Mouse (Mus musculus) cerebellum, adult 9-11 months (tissue): Measurements from ENCODE around the gene Cyp2d22.
A peak's percentile ranks its signal among the peaks of the same experiment; 100 is the strongest.
"Not testable (repeated sequence)": the region's sequence is repeated elsewhere in the genome, so short reads cannot be mapped to it uniquely, and the experiment has no call there.

Experiments used
- DNase-seq: peaks from one replicate; pipeline ENCODE4 v3.0.0; 2022

Cyp2d22 gene

DNA sequence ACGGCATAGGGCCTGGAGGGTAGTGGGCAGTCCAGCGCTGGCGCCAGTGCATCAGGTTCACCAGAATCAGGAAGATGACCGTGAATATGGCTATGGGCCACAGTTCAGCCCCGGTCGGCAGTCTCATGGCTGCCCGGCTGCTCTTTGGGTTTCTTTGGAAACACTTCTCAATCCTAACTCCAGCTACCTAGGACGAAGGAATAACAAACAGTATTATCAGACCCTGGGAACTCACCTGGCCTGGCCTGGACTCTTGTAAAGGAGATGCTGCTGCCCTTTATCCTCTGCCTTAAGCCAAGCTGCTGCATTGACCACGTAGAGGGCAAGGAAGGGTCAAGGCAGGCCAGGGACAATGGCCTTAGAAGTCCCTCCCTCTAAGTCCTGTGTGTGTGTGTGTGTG lies 4.2 kb downstream of the Cyp2d22 start:
- DNase-seq, result no peak

DNA sequence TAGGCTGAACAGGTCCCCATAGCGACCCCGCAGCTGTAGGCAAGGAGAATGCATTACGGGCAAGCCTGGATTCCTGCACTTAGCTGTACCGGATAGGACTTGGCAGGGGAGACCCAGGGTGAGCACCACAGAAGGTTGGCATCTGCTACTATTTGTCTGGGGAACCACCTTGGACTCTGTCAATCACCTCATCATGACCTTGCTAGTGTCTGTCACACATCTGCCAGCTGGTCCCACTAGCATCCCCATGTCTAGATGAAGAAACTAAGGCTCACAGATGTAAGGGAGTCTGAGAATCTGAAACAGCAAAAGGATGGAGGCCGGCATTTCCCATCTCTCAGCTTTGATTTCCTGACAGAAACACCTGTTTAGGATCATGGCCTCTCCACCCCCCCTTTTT lies 5.6 kb downstream of the Cyp2d22 start:
- no peak for DNase-seq

DNA sequence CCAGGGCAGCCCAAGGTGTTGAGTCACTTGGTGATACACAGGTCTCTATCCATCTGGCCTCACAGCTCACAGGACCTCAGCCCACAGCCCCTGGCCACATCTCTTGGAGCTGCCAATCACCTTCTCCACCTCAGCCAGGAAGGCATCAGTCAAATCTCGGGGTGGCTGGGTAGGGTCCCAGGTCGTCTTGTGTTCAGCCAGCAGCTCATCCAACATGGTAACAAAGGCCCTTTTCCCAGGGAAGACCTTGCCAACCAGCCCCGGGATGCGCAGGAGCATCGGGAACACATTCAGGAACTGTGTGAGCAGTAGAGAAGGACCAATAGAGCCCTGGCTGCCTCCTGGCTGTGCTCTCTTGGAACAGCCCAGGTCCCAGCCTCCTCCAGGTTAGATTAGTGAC lies 7.1 kb downstream of the Cyp2d22 start:
- DNase-seq, result no peak

DNA sequence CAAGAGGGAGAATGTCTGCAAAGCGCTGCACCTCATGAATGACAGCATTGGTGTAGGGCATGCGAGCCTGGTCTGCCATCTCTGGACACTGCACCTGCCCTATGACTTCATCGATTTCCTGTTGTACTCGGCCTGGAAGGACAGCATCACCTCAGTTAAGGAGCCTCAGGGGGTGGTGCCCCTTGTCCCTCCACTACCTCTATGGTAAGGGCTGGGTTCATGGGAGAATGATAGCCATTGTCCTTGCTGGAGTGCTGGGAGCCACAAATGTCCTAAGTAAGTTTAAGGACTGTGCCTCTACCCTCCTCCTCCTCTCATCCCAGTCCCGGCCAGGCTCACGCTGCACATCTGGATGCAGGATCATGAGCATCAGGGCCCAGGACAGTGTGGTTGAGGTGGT lies 7.6 kb downstream of the Cyp2d22 start:
- no peak for DNase-seq

GRCm38 (mm10) chr15:82368851-82369250 lies 11.2 kb downstream of the Cyp2d22 start:
- no peak for DNase-seq

DNA sequence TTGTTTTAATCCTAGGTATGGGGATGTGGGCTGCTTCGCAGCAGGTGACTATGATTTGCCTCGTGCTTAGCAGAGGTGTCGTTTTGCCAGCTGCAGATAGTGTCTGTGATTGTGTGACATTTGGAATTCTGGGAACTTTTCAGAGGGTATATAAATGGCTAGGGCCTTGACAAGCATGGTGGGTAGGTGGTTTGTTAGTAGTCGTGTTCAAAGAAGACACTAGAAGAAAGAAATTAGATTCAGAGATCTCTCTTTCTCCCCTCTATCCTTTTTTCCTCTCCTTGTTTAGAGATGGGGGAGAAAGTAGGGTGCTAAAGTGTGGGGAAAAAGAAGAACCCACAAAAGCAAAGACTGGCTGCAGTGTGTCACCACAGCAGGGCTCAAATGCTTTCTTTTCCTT lies 11.9 kb downstream of the Cyp2d22 start:
- no peak for DNase-seq

- DNase-seq, result not testable (repeated sequence)
These were observed 15.5 kb downstream of the Cyp2d22 start for GRCm38 (mm10) chr15:82364561-82364960.

DNA sequence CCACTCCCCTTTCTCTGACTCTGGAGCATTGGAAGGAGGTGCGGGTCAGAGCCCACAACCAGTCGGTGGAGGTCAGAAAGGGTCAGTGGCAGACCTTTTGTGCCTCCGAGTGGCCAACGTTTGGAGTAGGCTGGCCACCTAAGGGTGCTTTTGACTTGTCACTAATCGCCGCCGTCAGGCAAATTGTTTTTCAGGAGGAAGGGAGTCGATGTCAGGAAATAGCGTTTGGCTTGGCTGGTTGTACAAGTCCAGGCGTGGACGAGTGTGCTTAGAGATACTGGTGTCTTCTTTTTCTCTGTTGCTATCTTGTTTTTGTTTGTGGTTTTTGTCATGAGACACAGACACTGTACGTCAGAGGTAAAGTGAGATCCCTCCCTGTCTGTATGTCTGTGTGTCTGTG lies 16.3 kb downstream of the Cyp2d22 start:
- not testable (repeated sequence) for DNase-seq

DNA sequence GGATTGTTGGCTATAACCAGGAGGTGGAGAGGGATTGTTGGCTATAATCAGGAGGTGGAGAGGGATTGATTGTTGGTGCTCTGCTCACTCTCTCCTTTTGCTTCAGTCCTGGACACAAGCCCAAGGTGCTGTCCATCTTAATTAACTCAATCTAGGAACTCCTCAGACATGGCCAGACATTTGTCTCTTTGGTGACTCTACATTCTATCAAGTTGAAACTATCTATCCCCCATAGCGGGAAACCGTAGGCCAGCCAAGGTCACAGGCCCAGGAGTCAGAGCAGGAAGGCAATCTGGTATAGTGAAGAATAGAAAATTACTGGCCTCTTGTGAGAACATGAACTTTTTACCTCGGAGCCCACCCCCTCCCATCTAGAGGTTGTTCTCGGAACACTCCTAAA lies 17.8 kb downstream of the Cyp2d22 start:
- DNase-seq, result no peak

DNA sequence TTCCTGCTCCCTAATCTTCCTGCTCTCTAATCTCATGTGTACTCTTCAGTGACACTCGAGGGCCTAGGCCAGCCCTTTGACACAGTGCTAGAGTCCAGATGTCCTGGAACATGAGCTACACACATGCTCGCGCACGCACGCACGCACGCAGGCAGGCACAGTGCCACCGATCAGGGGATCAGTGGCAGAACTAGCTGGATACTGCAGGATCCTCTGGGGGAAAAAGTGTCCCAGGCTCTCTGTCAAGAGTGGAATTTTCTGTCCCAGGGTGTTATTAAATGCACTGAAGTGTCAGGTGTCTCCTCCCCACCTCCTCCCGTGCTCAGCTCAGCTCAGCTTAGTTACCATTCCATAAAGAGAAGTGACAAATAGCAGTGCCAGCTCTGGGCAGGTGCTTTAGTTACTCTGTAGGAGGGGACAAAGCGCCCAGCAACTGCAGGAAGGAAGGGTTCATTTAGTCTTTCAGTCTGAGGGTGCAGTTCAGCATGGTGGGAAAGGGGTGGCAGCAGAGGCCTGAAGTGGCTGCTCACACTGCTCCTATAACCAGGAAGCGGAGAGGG lies 18.5 kb downstream of the Cyp2d22 start:
- DNase-seq, result no peak

DNA sequence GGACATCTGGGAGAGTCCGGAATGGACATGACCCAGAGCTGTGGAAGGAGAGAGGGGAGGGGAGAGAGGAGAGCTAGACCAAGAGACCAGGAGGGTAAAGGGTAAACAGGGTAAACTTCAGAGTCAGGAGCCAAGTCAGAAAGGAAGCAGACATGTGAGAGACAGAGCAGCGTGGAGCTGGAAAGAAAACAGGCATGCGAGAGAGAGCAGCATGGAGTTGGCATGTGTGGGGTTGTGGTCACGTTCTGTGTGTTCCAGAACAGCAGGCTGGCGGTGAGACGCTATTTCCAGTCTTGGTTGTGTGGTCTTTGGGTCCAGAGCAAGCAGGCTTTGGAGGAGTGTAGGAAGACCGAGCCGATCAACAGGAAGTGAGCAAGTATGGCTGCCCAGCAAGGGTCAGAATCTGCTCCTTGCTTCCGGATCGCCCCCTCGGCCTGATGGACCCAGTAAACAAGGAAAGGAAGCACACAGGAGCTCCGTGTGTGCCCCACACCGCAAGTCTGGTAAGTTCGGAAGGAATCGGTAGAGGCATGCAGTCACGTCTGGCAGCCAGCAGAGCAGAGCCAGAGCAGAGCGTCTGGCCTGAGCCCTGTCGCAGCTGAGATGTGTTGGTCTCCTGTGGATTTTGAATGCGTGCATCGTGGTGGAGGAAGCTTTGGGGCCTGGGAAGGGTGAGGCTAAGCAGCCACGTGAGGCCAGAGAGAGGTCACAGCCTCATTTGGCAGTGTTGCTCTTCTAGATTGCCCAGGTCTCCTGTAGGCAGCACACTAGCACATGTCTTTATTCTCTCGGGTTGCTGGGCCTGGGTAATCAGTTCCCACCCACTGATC lies 21.4 kb downstream of the Cyp2d22 start:
- DNase-seq, result peak; percentile 2

DNA sequence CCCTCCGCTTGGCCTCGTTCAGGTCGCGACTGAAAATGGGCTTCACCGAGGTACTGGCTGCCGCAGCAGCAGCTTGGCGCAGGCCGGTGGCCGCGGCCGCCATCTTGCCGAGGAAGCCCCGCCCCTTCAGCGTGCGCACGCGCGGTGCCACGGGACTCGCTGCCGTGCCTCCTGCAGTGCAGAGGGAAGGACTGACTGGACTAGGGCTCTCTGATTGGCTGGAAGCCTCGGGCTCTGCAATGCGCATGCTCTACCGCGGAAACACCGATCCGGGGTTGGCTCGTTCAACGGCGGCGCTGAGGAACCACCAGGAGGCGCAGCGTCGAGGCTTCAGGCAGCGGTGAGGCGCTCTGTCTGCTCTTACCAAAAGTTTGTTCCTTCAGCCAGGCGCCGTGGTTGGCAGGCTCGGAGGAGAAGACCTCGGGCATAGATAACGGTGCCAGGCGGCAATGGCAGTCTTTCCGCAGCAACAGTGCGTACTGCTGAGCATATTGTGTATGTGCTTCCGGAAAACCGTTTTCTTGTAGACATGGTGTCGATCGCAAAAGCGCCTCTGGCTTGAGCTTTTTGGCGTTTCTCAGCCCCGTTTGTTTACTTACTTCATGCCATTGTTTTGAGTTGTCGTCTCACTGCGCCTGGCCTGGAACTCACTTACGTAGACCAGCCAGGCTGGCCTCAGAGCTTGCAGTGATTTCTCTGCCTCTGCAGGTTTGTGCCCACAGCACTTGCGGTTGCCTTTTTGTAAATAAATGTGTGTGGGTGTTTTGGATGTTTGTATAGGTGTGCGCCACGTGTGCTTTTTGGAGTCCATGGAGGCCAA lies 25.7 kb downstream of the Cyp2d22 start, which contains the start of gene Ndufa6:
Ndufa6 (minus strand) TSS at position 197 of the 820 bp plus-strand sequence.
- peak; percentile 98 for DNase-seq

GRCm38 (mm10) chr15:82353745-82354113 lies 26.3 kb downstream of the Cyp2d22 start:
- DNase-seq, result no peak

DNA sequence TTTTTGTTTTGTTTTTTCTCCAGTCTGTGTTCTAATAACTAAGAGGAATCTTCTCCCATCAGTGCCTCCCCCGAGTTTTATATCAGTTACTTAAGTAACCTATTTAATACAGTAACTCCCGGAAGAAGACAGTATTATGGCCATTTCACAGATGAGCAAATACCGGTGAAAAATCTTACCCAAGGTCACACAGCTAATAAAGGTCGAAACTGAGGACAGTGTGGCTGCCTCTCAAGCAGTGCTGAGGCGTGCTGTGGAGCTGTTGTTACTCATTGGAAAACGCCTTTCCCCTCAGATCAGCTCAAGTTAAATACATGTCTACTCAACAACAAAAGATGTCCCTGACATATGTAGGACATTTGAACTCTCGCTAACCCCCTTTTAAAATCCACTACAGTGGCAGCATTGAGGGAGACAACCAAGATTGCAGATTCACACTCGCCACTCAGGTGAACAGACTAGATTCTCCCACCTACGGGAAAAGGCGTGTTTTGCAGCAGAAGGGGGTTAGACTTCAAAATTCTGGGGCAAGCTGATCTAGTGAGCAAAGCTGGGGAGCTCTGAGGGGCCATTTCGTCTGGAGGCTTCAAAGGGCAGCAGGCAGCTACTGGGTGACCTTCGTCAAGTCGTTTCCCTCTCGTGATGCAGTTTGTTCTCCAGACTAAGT lies 26.8 kb downstream of the Cyp2d22 start:
- no peak for DNase-seq

- DNase-seq, result no peak
These were observed 28.6 kb downstream of the Cyp2d22 start for GRCm38 (mm10) chr15:82351480-82351879.

GRCm38 (mm10) chr15:82350349-82350748 lies 29.7 kb downstream of the Cyp2d22 start:
- no peak for DNase-seq

- DNase-seq, result no peak
These were observed 31.1 kb downstream of the Cyp2d22 start for GRCm38 (mm10) chr15:82348999-82349341.

DNA sequence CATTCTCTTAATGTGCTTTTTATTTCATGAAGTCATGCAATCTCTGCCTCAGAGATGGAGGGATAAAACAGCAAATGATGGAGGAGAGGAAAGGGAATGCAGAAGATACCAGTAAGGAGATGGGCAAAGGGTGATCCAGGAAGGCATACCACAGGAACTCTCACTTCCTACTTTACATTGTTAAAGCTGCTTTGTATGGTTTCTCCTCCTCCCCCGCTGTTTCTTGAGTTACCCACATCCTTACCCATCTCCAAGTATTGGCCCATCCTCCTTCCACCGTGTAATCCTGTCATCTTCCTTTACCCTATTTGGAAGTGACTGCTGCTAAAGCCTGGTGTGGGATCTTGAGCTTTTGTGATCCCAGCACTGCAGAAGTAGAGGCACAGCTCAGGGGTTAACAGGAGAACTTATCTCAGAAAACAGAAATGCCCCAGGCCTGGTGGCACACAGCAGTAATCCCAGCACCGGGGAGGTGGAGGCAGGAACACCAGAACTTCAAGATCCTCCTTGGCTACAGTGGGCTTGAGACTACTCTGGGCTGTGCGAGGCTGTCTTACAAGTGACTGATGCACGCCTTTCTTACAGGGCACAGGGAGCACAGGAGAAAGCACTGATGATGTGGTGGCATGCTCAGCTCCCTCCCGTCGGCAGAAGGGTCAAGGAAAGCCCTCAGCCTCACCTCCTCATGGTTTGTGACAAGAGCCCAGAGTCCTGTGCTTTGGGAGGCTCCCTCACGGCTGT lies 31.6 kb downstream of the Cyp2d22 start:
- no peak for DNase-seq

DNA sequence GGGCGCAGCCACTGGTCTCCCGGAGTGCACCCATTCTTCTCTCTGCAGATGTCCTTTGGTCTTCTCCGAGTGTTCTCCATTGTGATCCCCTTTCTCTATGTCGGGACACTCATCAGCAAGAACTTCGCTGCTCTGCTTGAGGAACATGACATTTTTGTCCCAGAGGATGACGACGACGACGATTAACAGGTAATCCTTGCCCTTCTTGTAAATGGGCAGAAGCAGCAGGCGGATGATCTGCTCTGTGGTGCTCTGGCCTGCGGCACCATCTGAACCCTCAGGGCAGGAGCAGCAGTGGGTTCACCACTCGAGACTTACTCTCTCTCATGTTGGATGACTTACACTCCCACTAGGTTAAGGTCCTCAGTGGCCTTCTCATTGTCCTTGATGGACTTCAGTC lies 32.2 kb downstream of the Cyp2d22 start:
- no peak for DNase-seq

DNA sequence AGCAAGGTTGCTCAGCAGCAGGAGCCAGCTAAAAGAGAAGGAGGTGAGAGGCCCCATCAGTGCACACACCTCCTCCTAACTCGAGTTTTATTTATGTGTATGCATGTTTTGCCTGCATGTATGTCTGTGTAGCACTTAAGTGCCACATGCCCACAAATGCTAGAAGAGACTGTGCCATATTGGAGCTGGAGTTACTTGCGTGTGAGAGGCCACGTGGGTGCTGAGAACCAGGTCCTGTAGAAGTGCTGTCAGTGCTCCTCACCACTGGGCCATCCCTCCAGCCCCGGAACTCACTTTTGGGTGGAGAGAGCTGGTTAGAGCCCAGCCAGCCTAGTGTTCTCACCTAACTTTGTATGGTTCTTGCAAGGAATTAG lies 32.8 kb downstream of the Cyp2d22 start:
- no peak for DNase-seq

GRCm38 (mm10) chr15:82346580-82347302 lies 33.3 kb downstream of the Cyp2d22 start:
- peak; percentile 44 for DNase-seq
